ENCODE assay signal across 8 mouse cellular contexts in the genomic region with DNA sequence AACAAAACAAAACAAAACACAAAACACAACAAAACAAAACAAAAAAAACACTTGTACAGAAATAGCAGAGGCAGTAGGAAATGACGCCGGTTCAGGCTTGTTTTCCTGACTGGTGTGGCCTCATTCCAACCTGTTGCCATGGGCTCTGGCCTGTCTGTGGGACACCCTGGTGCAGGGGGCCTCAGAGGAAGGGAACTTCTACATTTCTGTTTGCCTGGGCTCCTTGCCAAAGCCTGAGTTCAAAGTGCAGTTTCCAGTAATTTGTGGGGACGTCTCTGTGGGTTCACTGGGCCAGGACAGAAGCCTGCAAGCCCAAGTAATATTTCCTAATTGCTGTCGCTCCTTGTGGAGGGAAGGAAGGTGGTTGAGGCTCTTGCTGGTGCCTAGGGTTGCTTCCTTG. TPM values are rescaled to one million over a fixed set of nuclear protein-coding genes. Genes with fewer than 3 reads are reported as not detected.
DNase-seq lines count a peak whose midpoint lies in the region; ATAC-seq lines count a peak whose summit lies in the region.

No protein-coding gene starts in this region.

- peak; percentile 73 to 82 for DNase-seq in adrenal gland, postnatal 36 days
- DNase-seq in heart, postnatal 10 days: peak; percentile 76 to 83
- DNase-seq in kidney, postnatal 14 days: peak; percentile 96
- DNase-seq in lung, postnatal 4 days: peak; percentile 77 to 79
- DNase-seq in thymus, adult 18-20 months: no peak
- no peak for DNase-seq in cerebellum, adult 9-10 months

- peaks cover 23% of the 10 kb centered on the region for H3K27me3 ChIP-seq in midbrain, embryonic 12.5 days
- H3K27me3 ChIP-seq in midbrain, embryonic 16.5 days (ENCODE audit: control insufficient read depth, insufficient read depth, low read depth, low read length): no peaks in the 10 kb centered on the region

- no peak overlapping the region for H3K4me2 ChIP-seq in midbrain, embryonic 12.5 days (replicated peaks)
- H3K4me2 ChIP-seq in midbrain, embryonic 16.5 days (ENCODE audit: low read length): no peak overlapping the region

- no peak overlapping the region for H3K4me3 ChIP-seq in midbrain, embryonic 12.5 days
- H3K4me3 ChIP-seq in midbrain, embryonic 16.5 days (ENCODE audit: low read depth, low read length): no peak overlapping the region

- no peak for ATAC-seq in midbrain, embryonic 12.5 days (ENCODE audit: low FRiP score, low read depth)
- no peak for ATAC-seq in midbrain, embryonic 16.5 days

- no peaks in the 10 kb centered on the region for H3K9me3 ChIP-seq in midbrain, embryonic 12.5 days
- no peaks in the 10 kb centered on the region for H3K9me3 ChIP-seq in midbrain, embryonic 16.5 days (replicated peaks; ENCODE audit: control insufficient read depth, low read length, poor library complexity, severe bottlenecking)

- no peaks in the 10 kb centered on the region for H3K36me3 ChIP-seq in midbrain, embryonic 12.5 days
- H3K36me3 ChIP-seq in midbrain, embryonic 16.5 days (ENCODE audit: control insufficient read depth, insufficient read depth, low read length): no peaks in the 10 kb centered on the region

- intact Hi-C loops in heart, postnatal 10 days (cut with DNase I): loop anchor here (5.0 kb wide), 1 partner anchor 87 kb away; no protein-coding TSS in a partner anchor

- no peak overlapping the region for H3K9ac ChIP-seq in midbrain, embryonic 12.5 days (replicated peaks)
- no peak overlapping the region for H3K9ac ChIP-seq in midbrain, embryonic 16.5 days (ENCODE audit: low read depth, low read length)

- peak overlapping the region; percentile 12; the same call in 1 of the 2 replicates for H3K27ac ChIP-seq in midbrain, embryonic 12.5 days (replicated peaks)
- H3K27ac ChIP-seq in midbrain, embryonic 16.5 days (ENCODE audit: low read length): no peak overlapping the region

- peaks cover 5% of the 10 kb centered on the region for H3K4me1 ChIP-seq in midbrain, embryonic 12.5 days
- 0 out of 2 replicates have a peak, but pooled peaks cover 2% of the 10 kb centered on the region for H3K4me1 ChIP-seq in midbrain, embryonic 16.5 days (ENCODE audit: control insufficient read depth, insufficient read depth, low read length)

- WGBS in midbrain, embryonic 12.5 days: 66% methylated on average over 4 of the region's 4 CpGs
- WGBS in midbrain, embryonic 16.5 days: 41% methylated on average over 4 of the region's 4 CpGs

RNA-seq across cellular contexts. Expression of a gene that starts 4.9 kb away (rescaled TPM):
- polyA plus RNA-seq in midbrain, embryonic 12.5 days (2016; fragmentation: Nextera tagmentation; extraction: Ambion mirVana): 2.5 and 3.3 TPM in 2 replicates
- 16.1 and 16.2 TPM in 2 replicates for polyA plus RNA-seq in midbrain, embryonic 16.5 days (2015; fragmentation: Nextera tagmentation; extraction: Ambion mirVana)
- total RNA-seq in adrenal gland, postnatal 36 days (2021): under 1 TPM in 1 of 2 experiments, not detected in 1; 0.36 TPM
- total RNA-seq in heart, postnatal 10 days (2021): under 1 TPM in 1 of 2 experiments, not detected in 1; 0.38 TPM

Comparison
In these comparisons a context has a peak if more than half of its experiments do, and no peak if none do; other contexts are left out.
1. DNase-seq: peak in adrenal gland, postnatal 36 days (2 of 2), heart, postnatal 10 days (2 of 2), kidney, postnatal 14 days (single experiment) and lung, postnatal 4 days (2 of 2); none in thymus, adult 18-20 months (0 of 2) and cerebellum, adult 9-10 months (single experiment).